Mouse (Mus musculus) gastrocnemius, postnatal 14 days (tissue): ENCODE results near the gene 4930486L24Rik. TPM values are rescaled to one million over a fixed set of nuclear protein-coding genes. Genes with fewer than 3 reads are reported as not detected.
"Not testable (repeated sequence)": the region's sequence is repeated elsewhere in the genome, so short reads cannot be mapped to it uniquely, and the experiment has no call there.

Experiments used
- DNase-seq: peaks from one replicate; pipeline ENCODE4 v3.0.0; 2021; ENCODE audit warnings: mixed read lengths
- intact Hi-C: fragments of 180-260 bp; cut with DNase I; formaldehyde crosslinking; loops from one replicate; pipeline ENCODE4 v1.15.1; 2025; ENCODE audit warnings: low total_unique reads
- long read RNA-seq, 2 experiments: library from polyadenylated mRNA; stranded (forward); transcript quantifications; one replicate each; pipeline ENCODE4 v2.0.0; 2021
- total RNA-seq, 2 experiments: library from RNA; stranded (reverse); gene quantifications; 2 replicates each; pipeline ENCODE4 v1.2.3; 2021

Gene 4930486L24Rik
- under 1 TPM in 1 of 2 experiments, not detected in 1; 0.51 TPM for total RNA-seq
- long read RNA-seq, experiment 1 = 0 reads
- long read RNA-seq, experiment 2 = 0 reads

DNA sequence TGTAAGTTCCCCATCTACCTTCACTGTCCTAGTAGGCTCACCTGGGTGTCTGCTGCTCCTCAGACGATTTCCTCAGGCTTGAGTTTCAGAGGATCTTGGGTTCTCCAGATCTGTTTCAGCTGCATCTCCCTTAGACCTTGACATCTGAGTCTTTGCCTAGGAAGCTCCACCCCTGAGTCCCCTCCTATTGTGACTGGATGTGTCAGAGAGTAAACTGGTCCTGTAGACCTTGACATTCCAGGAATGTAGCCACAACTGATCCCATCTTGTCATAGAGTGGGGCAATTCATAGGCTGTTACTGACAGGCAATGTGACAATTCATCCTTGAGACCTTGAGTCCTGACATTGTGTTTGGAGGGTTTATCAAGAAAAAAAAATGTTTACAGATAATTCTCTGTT, at the start of gene 4930486L24Rik:
TSS of gene 4930486L24Rik (minus strand) at position 195 of the 400 bp plus-strand sequence.
- no peak for DNase-seq
- intact Hi-C loops = no loop called here

GRCm38 (mm10) chr13:60904780-60905179, 40.5 kb upstream of the 4930486L24Rik start, which contains the start of gene Tpbpb:
Gene Tpbpb, minus strand, starts transcription at chr13:60904880.
- DNase-seq, intact Hi-C loops: not testable (repeated sequence)

GRCm38 (mm10) chr13:60897328-60897727, 33.1 kb upstream of the 4930486L24Rik start, which contains the start of gene Ctla2b:
Gene Ctla2b, minus strand, starts transcription at chr13:60897447.
- peak; percentile 37 for DNase-seq
- intact Hi-C loops = no loop called here

DNA sequence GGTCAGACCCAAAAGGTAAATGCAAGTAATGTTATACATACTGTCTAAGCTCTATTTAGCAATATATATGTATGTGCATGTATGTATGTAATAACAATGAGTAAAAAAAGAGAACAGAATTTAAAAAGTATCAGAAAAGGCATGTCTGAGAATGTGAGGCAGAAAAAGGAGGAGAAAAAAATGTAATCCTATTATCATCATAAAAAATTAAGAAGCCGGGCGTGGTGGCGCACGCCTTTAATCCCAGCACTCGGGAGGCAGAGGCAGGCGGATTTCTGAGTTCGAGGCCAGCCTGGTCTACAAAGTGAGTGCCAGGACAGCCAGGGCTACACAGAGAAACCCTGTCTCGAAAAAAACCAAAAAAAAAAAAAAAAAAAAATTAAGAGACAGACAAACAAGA, 32.5 kb upstream of the 4930486L24Rik start, which contains the start of gene Gm49392:
TSS of gene Gm49392 (minus strand) at position 101 of the 400 bp plus-strand sequence.
- intact Hi-C loops, DNase-seq: not testable (repeated sequence)

- intact Hi-C loops = no loop called here
- DNase-seq = no peak
These were observed 31.3 kb upstream of the 4930486L24Rik start for GRCm38 (mm10) chr13:60895406-60896160.

- intact Hi-C loops = no loop called here
- no peak for DNase-seq
These were observed 28.0 kb upstream of the 4930486L24Rik start for GRCm38 (mm10) chr13:60892301-60892700.

GRCm38 (mm10) chr13:60848241-60849120, 15.8 kb downstream of the 4930486L24Rik start:
- no peak for DNase-seq
- intact Hi-C loops = no loop called here

DNA sequence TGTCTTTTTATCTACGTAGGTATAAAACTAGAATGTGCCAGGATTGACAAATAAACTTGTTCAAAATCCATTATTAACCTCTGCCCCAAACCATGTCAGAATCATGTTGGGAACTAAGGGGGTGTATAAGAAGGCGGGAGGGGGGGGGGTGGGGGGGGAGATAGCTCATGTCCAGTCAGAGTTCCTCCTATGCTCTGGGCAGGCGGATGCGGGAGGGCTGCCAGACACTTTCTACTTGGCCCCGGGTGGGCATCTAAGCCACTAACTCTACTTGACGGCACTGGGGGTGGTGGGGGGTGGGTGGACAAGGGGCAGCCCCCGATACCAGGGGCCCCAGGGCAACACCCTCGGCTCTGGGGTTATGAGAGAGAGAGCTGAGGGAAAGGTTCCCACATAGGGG, 21.1 kb downstream of the 4930486L24Rik start:
- intact Hi-C loops = no loop called here
- DNase-seq = no peak

DNA sequence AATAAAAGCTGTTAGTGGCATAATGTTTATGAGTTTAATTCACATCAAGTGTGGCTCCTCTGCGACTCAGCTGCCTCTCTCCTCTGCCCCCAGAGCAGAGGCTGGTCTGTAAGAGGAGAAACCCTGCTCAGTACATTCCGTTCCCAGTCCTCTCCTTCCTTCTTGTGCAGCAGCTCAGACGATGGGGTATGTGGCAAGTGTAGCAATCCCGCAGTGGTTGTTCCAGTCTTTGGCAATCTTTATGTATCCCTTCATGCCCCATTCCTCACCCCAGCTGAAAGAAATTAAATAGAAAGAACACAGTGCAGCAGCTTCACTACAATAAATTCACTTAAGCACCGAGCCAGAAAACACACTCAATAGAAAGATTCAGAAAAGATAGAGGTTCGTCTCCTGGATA, 21.6 kb downstream of the 4930486L24Rik start:
- intact Hi-C loops = no loop called here
- DNase-seq = no peak

DNA sequence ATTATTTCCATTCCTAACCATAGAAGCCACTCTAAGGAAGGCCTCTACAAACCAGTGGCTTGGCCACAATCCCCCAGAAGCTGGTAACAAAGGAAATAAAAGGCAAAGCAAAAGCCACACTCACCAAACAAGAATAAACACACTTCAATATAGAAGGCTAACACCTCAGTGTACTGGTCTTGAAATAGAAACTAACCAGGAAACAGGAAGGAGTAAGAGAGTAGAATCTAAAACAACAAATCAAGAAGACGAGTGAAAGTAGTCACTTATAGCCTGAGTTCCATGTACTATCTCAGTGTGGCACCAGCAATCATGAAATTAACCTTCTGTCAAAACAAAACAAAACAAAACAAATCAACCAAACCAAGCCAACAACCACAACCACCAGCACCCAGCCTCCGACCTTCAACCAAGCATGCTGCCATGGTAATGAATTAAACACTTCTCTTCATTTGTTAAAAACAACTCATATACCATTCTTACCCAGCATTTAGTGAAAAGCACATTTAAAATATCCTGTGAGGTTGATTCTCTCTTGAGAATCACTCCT, 24.8 kb downstream of the 4930486L24Rik start:
- intact Hi-C loops = no loop called here
- no peak for DNase-seq

DNA sequence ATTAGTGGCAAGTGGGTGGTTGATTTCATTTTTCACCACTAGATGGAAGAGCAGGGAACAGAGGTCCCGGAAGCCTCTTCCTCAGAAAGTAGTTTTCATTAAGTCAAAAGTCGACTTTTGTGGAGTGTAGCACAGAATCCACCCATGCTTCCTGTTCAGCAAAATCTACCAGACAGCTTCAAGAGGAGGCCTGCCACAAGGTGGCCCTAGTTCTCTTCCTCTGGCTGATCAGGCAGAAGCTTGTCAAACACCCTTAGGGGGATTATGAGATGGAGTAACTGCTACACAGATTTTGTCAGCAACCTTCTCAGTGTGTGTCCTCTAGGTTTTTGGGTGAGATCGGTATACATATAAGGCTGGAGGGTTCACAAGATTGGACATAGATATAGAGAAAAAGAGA, 38.2 kb downstream of the 4930486L24Rik start:
- intact Hi-C loops = no loop called here

DNA sequence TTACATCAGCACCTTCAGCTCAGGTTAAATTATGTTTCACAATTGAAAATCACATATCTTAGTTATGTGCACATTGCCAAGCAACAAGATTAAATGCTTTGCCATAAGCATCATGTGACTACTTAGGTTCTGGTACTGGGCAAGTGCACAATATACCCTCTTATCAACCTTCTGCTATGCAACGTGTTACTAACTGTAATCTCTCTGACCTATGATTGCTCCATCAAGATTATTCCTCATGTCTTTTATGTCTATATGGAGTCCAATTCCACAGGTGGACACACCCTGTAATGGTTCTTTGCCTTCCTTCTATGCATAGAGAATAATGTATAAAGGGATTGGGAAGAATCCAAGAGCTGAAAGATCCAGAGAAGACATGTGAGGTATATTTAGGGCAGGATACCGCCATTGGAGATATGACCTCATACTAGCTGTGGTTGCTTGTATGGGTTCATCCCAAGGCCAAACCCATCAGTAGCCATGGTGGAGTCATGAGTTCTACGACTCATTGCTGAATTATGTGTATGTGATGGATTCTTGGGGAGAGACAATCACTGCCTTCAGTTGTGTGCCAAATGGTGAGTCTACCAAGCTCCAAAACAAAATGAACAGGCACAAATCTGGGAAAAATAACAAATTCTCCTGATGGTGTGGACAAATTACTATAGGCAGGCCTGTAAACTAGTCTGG, 43.6 kb downstream of the 4930486L24Rik start:
- intact Hi-C loops = no loop called here

More for the DNA sequence above, 38.2 kb downstream of the 4930486L24Rik start:
- no peak for DNase-seq

DNA sequence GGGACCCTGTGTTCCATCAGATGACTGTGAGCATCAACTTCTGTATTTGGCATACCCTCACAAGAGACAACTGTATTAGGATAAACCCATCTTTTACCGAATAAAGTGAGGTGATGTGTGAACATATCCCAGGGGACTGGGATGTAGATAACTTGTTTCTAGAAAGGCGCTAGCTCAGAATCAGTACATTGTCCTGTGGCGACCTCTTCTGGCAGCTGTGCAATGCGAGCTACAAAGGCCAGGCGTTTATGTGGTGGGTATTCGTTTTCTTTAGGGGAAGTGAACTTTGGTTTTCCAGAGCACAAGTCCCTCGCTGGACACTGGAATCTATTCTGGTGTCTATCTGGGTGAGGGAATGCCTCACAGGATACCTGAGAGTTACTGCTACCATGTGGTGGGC, 44.8 kb downstream of the 4930486L24Rik start:
- intact Hi-C loops = loop anchor here (5.0 kb wide), 1 partner anchor 62 kb away; no protein-coding TSS in a partner anchor
- peak; percentile 14 for DNase-seq

More for the DNA sequence above, 43.6 kb downstream of the 4930486L24Rik start:
- no peak for DNase-seq

DNA sequence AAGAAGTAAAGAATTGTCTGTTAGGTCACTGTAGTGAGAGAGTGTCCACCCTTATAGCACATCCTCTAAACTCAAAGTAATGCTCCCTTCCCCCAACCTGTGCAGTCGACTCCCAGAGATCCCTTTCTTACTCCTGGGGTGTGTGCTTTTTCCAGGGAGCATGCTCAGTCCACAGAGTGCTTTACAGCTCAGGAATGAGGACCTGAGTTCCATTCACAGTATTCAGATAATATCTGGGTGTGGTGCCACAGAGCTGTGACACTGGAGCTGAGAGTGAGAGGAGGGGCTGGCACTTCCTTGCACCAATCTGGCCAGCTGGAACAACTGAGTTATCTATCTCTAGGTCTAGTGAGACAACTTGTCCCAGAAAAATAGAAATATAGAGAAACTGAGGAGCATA, 50.6 kb downstream of the 4930486L24Rik start:
- no peak for DNase-seq
- intact Hi-C loops = no loop called here

DNA sequence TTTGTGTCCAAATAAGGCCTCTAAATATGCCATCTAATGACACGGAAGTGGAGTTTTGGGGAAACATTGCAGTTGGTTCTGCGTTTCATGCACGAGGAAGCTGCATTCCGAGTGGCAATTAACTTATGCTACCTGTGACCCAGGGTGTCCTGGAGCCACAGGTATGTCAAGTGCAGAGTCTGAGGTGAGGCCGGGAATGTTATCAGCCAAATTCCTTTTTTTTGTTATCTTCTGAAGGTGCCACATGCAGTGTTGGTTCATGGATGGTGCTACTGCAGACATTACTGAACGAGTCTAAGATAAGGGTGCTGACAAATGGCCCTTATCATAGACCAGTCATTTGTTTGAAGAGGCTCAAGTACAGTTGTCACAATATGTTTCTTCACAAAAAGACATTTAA, 51.5 kb downstream of the 4930486L24Rik start:
- DNase-seq = no peak
- intact Hi-C loops = no loop called here

DNA sequence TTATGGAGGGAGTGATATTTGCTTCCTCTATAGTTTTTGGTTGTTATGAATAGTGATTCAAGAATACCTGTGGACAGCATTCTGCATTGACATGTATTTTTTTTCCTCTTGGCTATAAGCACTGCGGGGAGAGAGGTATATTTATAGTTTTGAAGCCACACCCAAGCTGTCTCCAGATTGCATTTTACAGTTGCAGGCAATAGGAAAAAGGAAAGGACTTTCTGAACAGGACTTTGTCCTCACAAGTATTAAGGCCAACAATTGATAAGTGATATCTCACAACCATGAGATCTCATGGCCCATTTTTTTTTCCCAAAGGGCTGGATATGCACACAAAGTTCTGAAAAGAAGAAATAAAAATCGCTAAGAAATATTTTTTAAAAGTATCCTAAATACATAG, 54.6 kb downstream of the 4930486L24Rik start:
- intact Hi-C loops = no loop called here
- no peak for DNase-seq

DNA sequence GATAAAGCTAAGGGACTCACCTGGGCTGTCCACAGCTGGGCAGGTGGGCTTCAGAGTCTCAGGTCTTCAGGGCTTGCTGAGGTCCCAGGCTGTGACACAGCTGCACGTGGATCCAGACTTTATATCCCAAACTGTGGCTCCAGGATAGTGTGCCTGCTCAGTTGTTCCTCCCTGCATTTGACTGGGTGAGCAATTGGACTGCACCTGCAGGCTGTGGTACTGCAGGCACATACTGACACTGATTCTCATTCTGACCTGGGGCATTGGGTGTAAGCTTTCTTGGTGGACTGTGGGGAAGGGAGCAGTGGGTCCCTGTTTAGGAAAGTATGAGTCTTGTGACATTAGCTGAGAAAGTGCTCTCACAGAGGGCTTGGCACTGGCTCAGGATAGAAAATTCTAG, 61.5 kb downstream of the 4930486L24Rik start, which contains the start of gene Ctsll3:
TSS of gene Ctsll3 (minus strand) at position 101 of the 400 bp plus-strand sequence.
- intact Hi-C loops = no loop called here
- DNase-seq = no peak
